Mouse (Mus musculus) kidney, postnatal 4 days (tissue): ENCODE measurements around the gene Pex14.

Experiments used
- DNase-seq, 2 experiments: peaks; one replicate each; pipeline ENCODE4 v3.0.0; 2021; ENCODE audit warnings: mixed read lengths in 2 of 2

The Pex14 gene

GRCm38 (mm10) chr4:149055847-149056246, 43.8 kb downstream of the Pex14 start:
- DNase-seq = no peak

GRCm38 (mm10) chr4:149049351-149050159, 50.1 kb downstream of the Pex14 start:
- peak; percentile 47 to 70 for DNase-seq

DNA sequence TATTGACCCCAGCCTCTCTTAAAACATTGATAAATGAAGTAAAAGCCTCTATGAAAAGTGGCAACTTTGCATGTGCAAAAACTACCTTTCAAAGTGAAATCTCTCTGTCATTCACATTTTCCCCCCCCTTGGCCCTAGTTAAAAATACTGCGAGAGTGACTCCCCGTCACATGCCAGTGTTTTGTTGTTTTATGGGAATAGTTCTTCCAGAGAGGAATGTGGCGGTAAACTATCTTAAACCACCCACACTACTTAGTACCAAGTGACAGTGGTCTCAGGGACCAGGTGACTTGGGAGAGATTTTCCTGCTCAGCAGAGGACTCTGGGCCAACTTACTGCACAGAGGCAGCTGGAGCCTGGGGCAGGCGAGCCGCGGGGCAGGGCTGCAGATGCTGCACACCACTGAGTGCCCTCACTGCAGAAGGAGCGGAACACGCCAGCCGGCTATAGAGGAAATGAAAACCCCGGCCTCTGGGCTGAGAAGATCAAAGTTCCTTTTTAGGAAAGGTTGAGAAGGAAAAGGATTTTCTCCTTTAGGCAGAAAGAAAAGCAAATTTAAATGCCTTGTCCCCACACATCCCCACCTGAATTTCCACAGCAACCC, 50.9 kb downstream of the Pex14 start:
- peak; percentile 62 to 74 for DNase-seq

GRCm38 (mm10) chr4:149047360-149047759, 52.3 kb downstream of the Pex14 start:
- peak; percentile 84 to 89 for DNase-seq

DNA sequence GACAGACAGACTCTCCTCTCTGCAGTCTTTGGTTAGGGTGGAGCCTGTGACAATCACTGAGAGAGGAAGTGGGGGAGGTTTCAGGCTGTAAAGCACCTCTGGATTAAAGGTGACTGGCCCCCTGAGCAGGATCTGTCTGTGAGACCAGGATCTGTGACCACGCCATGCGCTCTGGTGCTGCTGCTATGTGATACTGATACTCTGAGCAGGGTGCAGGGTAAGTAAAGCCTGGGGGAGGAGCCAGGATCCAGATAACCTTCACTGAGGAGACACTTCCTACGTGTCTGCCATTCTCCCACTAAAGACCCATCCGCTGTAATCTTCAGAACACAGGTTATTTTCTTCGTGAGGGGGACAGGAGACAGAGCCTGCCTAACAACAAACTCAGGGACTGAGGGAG, 53.8 kb downstream of the Pex14 start:
- DNase-seq = no peak

DNA sequence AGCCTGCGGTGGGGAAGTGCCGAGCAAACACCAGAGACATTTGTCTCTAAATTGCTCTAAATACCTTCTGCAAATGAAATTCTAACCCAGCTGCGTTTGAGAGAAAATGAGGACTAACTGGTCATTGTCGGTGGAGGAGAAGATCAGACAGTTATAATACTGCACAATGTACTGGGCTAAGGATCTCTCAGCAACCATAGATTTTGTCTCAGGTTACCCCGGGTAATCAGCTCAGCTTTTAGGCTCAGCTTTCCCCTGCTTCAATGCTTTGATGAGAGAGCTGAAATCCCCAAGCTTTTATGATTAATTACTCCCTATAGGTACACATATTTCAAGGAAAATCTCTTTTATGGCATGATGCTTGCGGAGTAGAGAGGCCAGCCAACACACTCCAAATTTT, 59.4 kb downstream of the Pex14 start:
- DNase-seq = no peak

- no peak for DNase-seq
Measured at GRCm38 (mm10) chr4:149037706-149038105, 62.0 kb downstream of the Pex14 start.

- no peak for DNase-seq
Measured at GRCm38 (mm10) chr4:149036592-149036991, 63.1 kb downstream of the Pex14 start.

GRCm38 (mm10) chr4:149031507-149031906, 68.2 kb downstream of the Pex14 start:
- peak in 1 of 2 experiments; percentile 39 for DNase-seq

DNA sequence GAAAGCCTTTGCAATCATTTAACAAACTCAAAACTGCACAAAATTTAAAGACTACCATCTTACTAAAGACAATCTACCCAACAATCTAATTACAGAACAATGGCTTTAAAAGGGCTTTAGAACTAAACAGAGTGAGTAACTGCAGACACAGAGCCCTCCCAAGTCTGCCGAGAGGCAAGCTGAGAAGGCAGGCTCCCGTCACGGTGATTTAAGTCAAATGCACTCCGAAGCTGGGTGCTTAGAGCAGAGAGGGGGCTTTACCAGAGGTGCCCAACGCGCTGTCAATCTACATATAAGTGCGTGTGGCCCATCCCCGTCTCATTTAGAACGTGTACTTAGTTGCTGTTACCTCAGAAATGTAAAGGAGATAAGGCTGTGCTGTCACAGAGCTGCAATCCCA, 72.1 kb downstream of the Pex14 start:
- DNase-seq = no peak

- DNase-seq = no peak
Measured at GRCm38 (mm10) chr4:149025242-149025641, 74.4 kb downstream of the Pex14 start.

DNA sequence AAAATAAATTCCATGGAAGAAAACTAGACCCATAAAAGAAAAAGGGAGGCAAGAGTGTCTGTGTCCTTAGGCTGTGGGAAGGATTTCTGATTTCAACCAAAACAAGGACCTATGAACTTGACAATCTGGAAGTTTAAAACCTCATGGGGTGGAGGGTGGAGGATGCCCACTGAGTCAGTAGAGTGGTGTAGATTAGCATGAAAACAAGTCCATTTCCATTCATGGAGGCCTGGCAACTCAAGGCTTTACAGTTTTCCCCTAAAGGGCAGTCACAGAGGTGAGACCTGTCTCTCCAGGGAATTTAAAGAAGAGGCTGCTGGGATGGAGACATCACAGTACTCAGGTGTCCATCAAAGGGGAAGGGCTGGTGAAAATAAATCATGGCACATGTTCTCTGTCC, 78.7 kb downstream of the Pex14 start:
- no peak for DNase-seq

- DNase-seq = no peak
Measured at GRCm38 (mm10) chr4:149019456-149019855, 80.2 kb downstream of the Pex14 start.

GRCm38 (mm10) chr4:149006756-149007155, 92.9 kb downstream of the Pex14 start:
- DNase-seq = no peak

GRCm38 (mm10) chr4:149006107-149006506, 93.6 kb downstream of the Pex14 start:
- no peak for DNase-seq

GRCm38 (mm10) chr4:149002441-149003093, 97.1 kb downstream of the Pex14 start:
- DNase-seq = no peak

DNA sequence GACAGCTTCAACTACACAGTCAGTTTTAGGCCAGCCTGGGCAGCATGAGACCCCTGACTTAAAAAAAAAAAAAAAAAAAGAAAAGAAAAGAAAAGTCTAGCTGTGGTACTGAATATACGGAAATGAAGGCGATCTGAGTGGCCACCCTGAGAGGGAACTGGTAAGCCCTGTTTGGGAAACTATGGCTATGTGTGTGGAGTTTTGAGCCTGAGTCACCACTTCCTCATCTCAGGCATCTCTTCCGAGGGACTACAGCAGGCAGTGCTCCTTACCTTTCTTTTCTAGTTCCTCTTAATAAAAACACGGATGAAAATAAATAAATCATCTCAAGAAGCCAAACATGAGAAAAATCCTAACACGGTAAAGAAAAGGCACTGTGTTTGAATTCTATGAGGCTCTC, 98.2 kb downstream of the Pex14 start:
- no peak for DNase-seq

GRCm38 (mm10) chr4:149000746-149001145, 98.9 kb downstream of the Pex14 start:
- no peak for DNase-seq

- no peak for DNase-seq
Measured at GRCm38 (mm10) chr4:148993948-148994347, 105.7 kb downstream of the Pex14 start.

- no peak for DNase-seq
Measured at GRCm38 (mm10) chr4:148990038-148990437, 109.6 kb downstream of the Pex14 start.

DNA sequence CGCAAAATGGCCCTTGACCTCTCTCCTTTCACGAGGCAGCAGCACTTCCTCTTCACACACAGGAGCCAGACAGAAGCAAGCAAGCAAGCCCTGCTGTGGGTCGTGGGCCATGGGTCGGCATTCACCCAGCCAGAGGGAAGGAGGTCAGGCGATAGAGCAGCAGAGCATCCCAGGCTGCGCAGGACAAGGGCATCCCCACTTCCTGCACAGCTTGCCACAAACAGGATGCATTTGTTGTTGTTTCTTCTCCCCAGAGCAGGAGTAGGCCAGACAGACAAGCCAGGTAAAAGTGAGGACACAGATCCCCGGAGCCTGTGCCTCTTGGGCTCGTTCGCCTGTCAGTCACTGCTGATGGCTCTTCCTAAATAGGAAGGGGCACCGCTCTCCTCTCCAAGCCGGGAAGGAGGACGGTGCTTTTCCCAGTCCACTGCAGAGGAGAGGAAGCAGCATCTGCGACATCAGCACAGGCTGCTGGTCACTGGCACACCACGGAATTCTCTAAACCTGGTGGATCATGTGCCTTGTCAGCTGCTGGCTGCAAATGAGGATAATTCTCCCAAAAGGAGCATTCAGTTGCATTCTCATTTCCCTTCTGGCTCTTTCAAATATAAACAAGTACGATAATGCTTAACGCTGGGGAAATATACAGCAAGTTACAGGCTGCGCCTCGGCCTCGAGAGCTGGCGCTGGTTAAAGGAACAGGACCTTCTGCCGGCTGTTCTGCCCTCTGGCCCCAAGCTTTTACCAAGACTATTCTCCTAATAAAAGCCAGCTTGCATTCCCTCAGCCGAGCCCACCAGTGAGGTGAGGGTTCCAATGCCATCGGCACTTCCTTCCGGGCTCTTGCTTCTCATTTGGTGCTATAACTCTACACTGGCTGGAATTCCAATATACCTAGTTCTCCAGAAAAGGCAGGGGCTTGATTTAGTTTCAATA, 113.9 kb downstream of the Pex14 start:
- no peak for DNase-seq

DNA sequence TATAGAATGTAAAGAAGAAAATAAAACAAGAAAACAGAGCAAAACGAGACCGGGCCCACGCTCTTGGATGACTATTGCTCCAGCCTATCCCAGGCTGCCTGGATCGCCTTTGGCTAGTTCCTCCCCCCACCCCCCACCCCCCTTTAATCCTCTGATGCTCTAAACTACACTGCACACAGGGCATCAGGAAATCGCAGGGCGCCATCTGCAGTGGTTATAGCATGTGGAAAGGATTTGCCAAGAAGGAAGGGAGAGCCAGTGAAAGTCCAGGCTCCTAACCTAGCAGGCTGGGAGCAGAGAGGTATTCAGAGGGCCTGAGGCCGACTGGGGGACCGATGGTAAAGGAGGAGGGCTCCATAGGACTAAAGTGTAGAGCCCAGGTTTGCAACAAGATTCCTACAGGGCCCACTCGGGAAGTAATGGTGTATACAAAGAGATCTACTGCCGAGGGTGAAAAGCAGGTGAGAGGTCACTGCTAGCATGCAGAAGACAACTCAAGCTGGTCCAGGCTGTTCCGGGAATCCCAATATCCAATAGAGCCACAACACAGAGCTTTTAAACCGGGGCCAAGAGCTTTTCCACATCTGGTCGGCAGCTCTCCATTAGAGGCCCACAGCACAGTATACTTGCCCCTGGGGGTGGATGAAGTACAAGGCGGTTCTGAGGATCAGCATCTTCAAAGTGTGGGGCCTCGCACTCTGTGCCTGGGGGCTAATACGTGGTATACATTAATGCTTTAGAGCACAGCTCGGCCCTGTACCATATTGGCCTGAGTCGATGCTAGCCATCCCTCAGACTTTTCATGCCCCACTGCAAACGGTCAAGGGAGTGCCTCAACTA, 114.8 kb downstream of the Pex14 start:
- no peak for DNase-seq
